Mouse (Mus musculus) skeletal muscle tissue, postnatal 0 days (tissue): ENCODE results near the gene Hhipl2. TPM values are rescaled to one million over a fixed set of nuclear protein-coding genes. Genes with fewer than 3 reads are reported as not detected.

Experiments used
- polyA plus RNA-seq: library from polyadenylated mRNA; unstranded; fragments of >200 nt; fragmentation: Nextera tagmentation; extraction: Ambion mirVana; gene quantifications from 2 replicates; pipeline ENCODE4 v1.2.1, GENCODE M21; 2015

Gene Hhipl2
- not detected in 2 replicates for polyA plus RNA-seq

GRCm38 (mm10) chr1:183417873-183418272 is at the start of gene Hhipl2:
Hhipl2 (plus strand) TSS chr1:183418215.

GRCm38 (mm10) chr1:183369427-183370014 is 48.5 kb upstream of the Hhipl2 start, which contains the start of gene Mia3:
Mia3 (minus strand) TSS chr1:183369553.

GRCm38 (mm10) chr1:183388426-183389406 is 29.3 kb upstream of the Hhipl2 start, which contains the start of gene Taf1a:
Taf1a (plus strand) TSS chr1:183388981.

Other genes starting within 250 kb of the Hhipl2 start
- 6.3 and 8.3 TPM in 2 replicates for gene Disp1, start 196.7 kb upstream of the Hhipl2 start, polyA plus RNA-seq
- gene Aida, start 121.6 kb upstream of the Hhipl2 start, polyA plus RNA-seq, result 34.2 and 40.6 TPM in 2 replicates
- 28.9 and 33.3 TPM in 2 replicates for gene Brox, start 120.9 kb upstream of the Hhipl2 start, polyA plus RNA-seq
- gene Mia3, start 48.7 kb upstream of the Hhipl2 start, polyA plus RNA-seq, result 59.3 and 61.8 TPM in 2 replicates
- gene Taf1a, start 29.2 kb upstream of the Hhipl2 start, polyA plus RNA-seq, result 7.2 and 8.3 TPM in 2 replicates